Mouse (Mus musculus): ENCODE data around the gene Xrra1. TPM values are rescaled to one million over a fixed set of nuclear protein-coding genes. Genes with fewer than 3 reads are reported as not detected.
A peak's percentile ranks its signal among the peaks of the same experiment; 100 is the strongest.

Gene Xrra1
- total and polyA plus RNA-seq, 2 experiments from 2014 or later: 2.1 to 2.4 TPM

DNA sequence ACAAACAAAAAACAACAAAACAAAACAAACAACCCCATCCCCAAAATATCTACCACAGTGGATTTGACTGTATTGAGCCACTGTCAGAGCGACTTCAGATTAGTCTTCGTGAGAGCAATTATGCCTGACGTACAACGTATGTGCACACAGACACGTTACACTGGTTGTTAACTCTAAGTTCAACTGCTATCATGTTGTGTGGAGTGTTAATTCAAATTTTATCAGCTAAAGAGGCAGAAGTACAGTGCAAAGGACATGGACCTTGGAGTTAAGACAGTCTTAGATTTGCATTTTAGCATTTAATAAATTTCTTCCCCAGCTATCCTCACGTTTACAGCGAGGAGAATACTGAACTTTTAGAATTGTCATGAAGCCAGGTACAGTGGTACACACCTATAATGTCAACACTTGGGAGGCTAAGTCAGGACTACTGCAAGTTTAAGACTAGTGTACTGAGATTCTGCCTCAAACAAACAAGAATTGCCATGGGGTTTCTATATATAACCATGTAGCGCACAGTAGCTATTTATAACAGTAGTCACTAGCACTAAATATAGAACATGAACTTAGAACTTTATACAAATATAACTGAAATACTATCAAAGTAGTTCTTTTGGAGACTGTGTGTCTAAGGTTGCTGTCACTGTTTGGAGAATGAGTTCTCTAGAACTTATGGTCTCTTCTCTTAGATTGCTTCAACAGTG lies 13.2 kb upstream of the Xrra1 start:
- WGBS: 96% methylated on average over 8 of the region's 8 CpGs
- Histone ChIP-seq H3K27me3 (ENCODE audit: insufficient read depth, low read length) (no peaks in the 10 kb centered on the region), H3K27ac (ENCODE audit: low read depth, low read length) (no peak overlapping the region), H3K9me3 (ENCODE audit: low read length) (no peaks in the 10 kb centered on the region), H3K4me1 (ENCODE audit: insufficient read depth, low read length) (no peaks in the 10 kb centered on the region), H3K9ac (replicated peaks; ENCODE audit: low read length, poor library complexity, severe bottlenecking) (no peak overlapping the region), H3K4me3 (ENCODE audit: low read depth, low read length) (no peak overlapping the region), H3K36me3 (ENCODE audit: insufficient read depth, low read length) (peaks cover 44% of the 10 kb centered on the region), H3K4me2 (ENCODE audit: low read depth, low read length, poor library complexity, severe bottlenecking) (no peak overlapping the region)
- no peak for TF ChIP-seq CTCF (IDR thresholded peaks at IDR 0.05)
- ATAC-seq (ENCODE audit: low FRiP score) (no peak), DNase-seq (ENCODE audit: low spot score) (no peak)

DNA sequence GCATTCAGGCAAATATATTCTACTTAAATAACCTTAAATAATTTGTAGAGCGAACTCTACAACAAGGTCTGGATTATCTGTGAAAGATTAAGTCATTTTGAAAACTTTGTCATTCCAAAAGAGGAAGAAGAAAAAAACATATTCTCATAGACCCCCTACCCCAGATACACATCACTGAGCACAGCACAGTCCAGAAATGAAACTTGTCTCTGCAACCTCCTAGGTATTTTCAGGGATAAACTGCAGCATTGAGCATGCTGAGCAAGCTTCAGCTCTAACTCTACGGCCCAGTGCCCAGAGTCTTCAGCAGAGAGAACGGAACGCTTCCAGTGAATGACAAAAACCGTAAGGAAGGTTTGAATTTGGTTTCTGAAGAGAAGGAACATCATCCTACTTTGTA lies 8.4 kb upstream of the Xrra1 start:
- Histone ChIP-seq H3K4me2 (ENCODE audit: low read depth, low read length, poor library complexity, severe bottlenecking) (no peak overlapping the region), H3K36me3 (ENCODE audit: insufficient read depth, low read length) (peaks cover 21% of the 10 kb centered on the region), H3K27ac (ENCODE audit: low read depth, low read length) (no peak overlapping the region), H3K9me3 (ENCODE audit: low read length) (no peaks in the 10 kb centered on the region), H3K4me1 (ENCODE audit: insufficient read depth, low read length) (no peaks in the 10 kb centered on the region), H3K9ac (replicated peaks; ENCODE audit: low read length, poor library complexity, severe bottlenecking) (no peak overlapping the region), H3K27me3 (ENCODE audit: insufficient read depth, low read length) (no peaks in the 10 kb centered on the region), H3K4me3 (ENCODE audit: low read depth, low read length) (no peak overlapping the region)
- 62% methylated on average over 5 of the region's 5 CpGs for WGBS
- no peak for TF ChIP-seq CTCF (IDR thresholded peaks at IDR 0.05)
- DNase-seq (ENCODE audit: low spot score) (no peak), ATAC-seq (ENCODE audit: low FRiP score) (no peak)

DNA sequence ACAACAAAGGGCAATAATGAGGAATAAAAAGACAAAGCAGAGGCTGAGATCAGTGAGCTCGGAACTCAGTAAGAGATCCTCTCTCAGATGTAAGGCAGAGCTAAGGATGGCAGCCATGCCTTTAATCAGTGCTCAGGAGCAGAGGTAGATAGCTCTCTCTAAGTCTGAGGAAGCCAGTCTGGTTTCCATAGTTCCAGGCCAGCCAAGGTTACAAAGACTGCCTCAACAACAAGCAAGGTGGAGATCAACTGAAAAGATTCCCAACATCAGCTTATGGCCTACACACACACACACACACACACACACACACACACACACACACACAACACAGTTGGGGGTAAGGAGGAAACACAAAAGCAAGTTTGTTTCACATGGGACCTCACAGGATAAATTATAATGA lies 7.8 kb upstream of the Xrra1 start:
- DNase-seq (ENCODE audit: low spot score) (no peak), ATAC-seq (ENCODE audit: low FRiP score) (no peak)
- Histone ChIP-seq H3K4me1 (ENCODE audit: insufficient read depth, low read length) (no peaks in the 10 kb centered on the region), H3K9me3 (ENCODE audit: low read length) (no peaks in the 10 kb centered on the region), H3K27ac (ENCODE audit: low read depth, low read length) (no peak overlapping the region), H3K9ac (replicated peaks; ENCODE audit: low read length, poor library complexity, severe bottlenecking) (no peak overlapping the region), H3K4me3 (ENCODE audit: low read depth, low read length) (no peak overlapping the region), H3K4me2 (ENCODE audit: low read depth, low read length, poor library complexity, severe bottlenecking) (no peak overlapping the region), H3K36me3 (ENCODE audit: insufficient read depth, low read length) (peaks cover 18% of the 10 kb centered on the region), H3K27me3 (ENCODE audit: insufficient read depth, low read length) (no peaks in the 10 kb centered on the region)
- no peak for TF ChIP-seq CTCF (IDR thresholded peaks at IDR 0.05)
- WGBS: 26% methylated on average over 1 of the region's 1 CpGs

DNA sequence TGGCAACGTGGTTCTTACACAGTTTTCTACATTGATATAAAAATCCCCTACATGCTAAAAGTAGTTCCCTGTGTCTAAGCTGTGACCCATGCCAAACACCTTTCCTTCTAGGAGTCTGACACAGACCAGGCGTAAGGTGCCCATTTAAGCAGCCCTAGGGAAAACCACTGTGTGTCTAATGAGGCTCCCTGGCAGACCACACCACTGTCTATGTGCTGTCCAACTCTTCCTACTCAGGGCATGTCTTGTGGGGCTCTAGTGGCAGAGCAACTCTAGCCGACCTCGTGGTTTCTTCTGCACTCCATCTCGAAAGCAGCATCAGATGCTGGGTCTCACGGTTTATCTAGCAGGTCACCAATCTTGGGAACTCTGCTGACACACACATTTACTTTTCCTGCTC lies 7.3 kb upstream of the Xrra1 start:
- peaks cover 14% of the 10 kb centered on the region for H3K36me3 ChIP-seq (ENCODE audit: insufficient read depth, low read length)
- no peak overlapping the region for H3K9ac ChIP-seq (replicated peaks; ENCODE audit: low read length, poor library complexity, severe bottlenecking)
- TF ChIP-seq CTCF (IDR thresholded peaks at IDR 0.05): no peak
- no peaks in the 10 kb centered on the region for H3K4me1 ChIP-seq (ENCODE audit: insufficient read depth, low read length)
- WGBS: 83% methylated on average over 6 of the region's 6 CpGs
- ATAC-seq (ENCODE audit: low FRiP score): no peak
- H3K9me3 ChIP-seq (ENCODE audit: low read length): no peaks in the 10 kb centered on the region
- no peak overlapping the region for H3K4me2 ChIP-seq (ENCODE audit: low read depth, low read length, poor library complexity, severe bottlenecking)
- no peak for DNase-seq (ENCODE audit: low spot score)
- H3K27ac ChIP-seq (ENCODE audit: low read depth, low read length): no peak overlapping the region
- no peak overlapping the region for H3K4me3 ChIP-seq (ENCODE audit: low read depth, low read length)
- H3K27me3 ChIP-seq (ENCODE audit: insufficient read depth, low read length): no peaks in the 10 kb centered on the region

DNA sequence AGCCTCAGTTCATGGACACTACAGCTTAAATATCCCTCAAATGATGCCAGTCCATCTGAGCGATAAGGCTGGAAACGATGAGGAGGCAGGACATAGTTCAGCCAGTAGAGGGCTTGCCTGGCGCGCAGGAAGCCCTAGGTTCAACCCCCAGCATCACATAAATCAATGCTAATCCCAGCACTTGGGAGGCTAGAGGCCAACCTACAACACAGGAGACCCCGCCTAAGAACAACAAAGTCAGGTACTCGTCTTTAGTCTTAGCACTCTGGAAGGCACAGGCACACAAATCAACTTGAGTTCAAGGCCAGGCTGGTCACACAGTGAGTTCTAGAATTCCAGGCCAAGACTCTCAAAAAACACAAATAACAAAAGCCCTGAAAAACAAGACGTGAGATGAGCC lies 5.6 kb upstream of the Xrra1 start:
- no peak overlapping the region for H3K4me3 ChIP-seq (ENCODE audit: low read depth, low read length)
- ATAC-seq (ENCODE audit: low FRiP score) (no peak), DNase-seq (ENCODE audit: low spot score) (no peak)
- H3K36me3 ChIP-seq (ENCODE audit: insufficient read depth, low read length): peaks cover 7% of the 10 kb centered on the region; the same call in 1 of the 2 replicates
- H3K27me3 ChIP-seq (ENCODE audit: insufficient read depth, low read length): no peaks in the 10 kb centered on the region
- H3K4me2 ChIP-seq (ENCODE audit: low read depth, low read length, poor library complexity, severe bottlenecking): no peak overlapping the region
- no peaks in the 10 kb centered on the region for H3K9me3 ChIP-seq (ENCODE audit: low read length)
- no peak overlapping the region for H3K27ac ChIP-seq (ENCODE audit: low read depth, low read length)
- no peak overlapping the region for H3K9ac ChIP-seq (replicated peaks; ENCODE audit: low read length, poor library complexity, severe bottlenecking)
- H3K4me1 ChIP-seq (ENCODE audit: insufficient read depth, low read length): peaks cover 8% of the 10 kb centered on the region; the same call in 1 of the 2 replicates
- WGBS: 87% methylated on average over 7 of the region's 7 CpGs
- peak; percentile 42; the same call in 1 of the 2 replicates for TF ChIP-seq CTCF (IDR thresholded peaks at IDR 0.05)

DNA sequence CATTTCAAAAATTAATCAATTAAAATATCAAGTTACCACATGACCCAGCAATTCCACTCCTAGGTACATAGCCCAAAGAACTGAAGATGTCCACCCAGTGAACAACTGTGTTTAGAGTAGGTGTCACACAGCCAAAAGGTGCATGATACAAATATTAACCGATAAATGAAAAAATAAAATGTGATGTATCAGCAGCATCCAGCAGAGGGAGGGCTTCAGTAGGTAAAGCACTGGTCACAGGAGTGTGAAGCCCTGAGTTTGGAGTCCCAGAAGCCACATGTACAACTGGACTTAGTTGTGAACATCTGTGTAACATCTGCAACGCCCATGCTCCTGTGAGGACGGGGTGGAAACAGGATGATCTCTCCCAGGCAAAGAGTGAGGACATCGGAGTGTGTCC lies 4.6 kb upstream of the Xrra1 start:
- ATAC-seq (ENCODE audit: low FRiP score): no peak
- Histone ChIP-seq H3K27me3 (ENCODE audit: insufficient read depth, low read length) (no peaks in the 10 kb centered on the region), H3K36me3 (ENCODE audit: insufficient read depth, low read length) (peaks cover 7% of the 10 kb centered on the region; the same call in 1 of the 2 replicates), H3K9ac (replicated peaks; ENCODE audit: low read length, poor library complexity, severe bottlenecking) (no peak overlapping the region), H3K27ac (ENCODE audit: low read depth, low read length) (no peak overlapping the region), H3K4me3 (ENCODE audit: low read depth, low read length) (no peak overlapping the region), H3K9me3 (ENCODE audit: low read length) (no peaks in the 10 kb centered on the region), H3K4me2 (ENCODE audit: low read depth, low read length, poor library complexity, severe bottlenecking) (no peak overlapping the region), H3K4me1 (ENCODE audit: insufficient read depth, low read length) (peaks cover 8% of the 10 kb centered on the region; the same call in 1 of the 2 replicates)
- no peak for DNase-seq (ENCODE audit: low spot score)
- peak; percentile 65 for TF ChIP-seq CTCF (IDR thresholded peaks at IDR 0.05)
- WGBS: 91% methylated on average over 4 of the region's 4 CpGs
